Mouse (Mus musculus) testis, postnatal 10 days (tissue): ENCODE results near the gene Sdc3.

Source experiments
- DNase-seq: peaks from one replicate; pipeline ENCODE4 v3.0.0; 2021; ENCODE audit warnings: low spot score

The Sdc3 gene

GRCm38 (mm10) chr4:130828851-130829673 lies 36.7 kb downstream of the Sdc3 start:
- peak; percentile 82 for DNase-seq

GRCm38 (mm10) chr4:130834122-130834521 lies 41.8 kb downstream of the Sdc3 start:
- DNase-seq = no peak

DNA sequence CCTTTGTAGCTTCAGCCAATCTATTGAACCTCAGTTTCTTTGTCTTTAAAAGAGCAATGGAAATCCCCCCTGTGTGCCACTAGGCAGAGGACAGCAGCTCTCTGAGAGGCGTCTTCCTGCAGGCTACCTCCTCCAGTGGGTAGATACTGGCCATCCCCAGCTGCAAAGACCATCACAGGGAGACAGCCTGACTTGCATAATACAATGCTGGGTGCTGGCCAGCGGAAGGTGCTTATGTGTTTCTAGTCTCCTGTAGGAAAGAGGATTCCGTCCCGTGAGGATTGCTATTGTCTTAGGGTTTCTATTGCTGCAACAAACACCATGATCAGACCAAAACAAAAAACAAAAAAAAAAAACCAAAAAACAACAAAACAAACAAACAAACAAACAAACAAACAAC lies 43.2 kb downstream of the Sdc3 start:
- no peak for DNase-seq

DNA sequence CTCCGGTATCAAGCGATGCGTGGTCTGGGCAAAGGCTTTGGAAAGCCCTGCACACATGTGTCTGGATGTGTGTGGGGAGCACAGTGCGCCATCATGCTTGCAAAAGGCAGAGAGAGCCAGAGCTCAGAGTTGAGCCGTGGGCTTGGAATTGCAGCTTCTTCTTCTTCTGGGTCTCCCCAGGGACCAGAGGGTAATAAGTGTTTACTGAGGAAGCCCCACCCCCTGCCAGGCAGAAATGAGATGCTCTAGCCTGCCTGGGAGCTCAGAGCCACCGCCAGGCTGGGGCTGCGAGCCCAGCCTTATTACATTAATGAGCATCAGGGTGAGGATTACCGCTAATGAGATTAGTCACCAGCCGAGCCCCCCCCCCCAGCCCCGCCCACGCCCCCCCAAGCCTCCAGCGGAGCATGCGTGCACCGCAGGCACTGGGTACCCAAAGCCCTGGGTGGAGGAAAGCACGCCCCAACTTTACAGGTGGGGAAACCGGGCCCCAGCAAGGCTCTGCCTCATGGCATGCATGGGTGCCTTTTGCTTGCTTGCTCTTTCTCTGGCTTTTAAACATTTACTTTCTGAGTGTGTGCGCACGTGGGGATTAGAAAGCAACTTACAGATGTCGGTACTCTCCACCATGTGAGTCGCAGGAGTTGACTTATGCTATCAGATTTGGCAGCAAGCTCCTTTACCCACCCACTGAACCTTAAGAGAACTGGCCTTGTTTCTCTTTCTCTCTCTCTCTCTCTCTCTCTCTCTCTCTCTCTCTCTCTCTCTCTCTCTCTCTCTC lies 44.1 kb downstream of the Sdc3 start:
- no peak for DNase-seq

- no peak for DNase-seq
Measured at GRCm38 (mm10) chr4:130838585-130838984, 46.2 kb downstream of the Sdc3 start.

GRCm38 (mm10) chr4:130841107-130841840 lies 48.9 kb downstream of the Sdc3 start:
- peak; percentile 72 for DNase-seq

DNA sequence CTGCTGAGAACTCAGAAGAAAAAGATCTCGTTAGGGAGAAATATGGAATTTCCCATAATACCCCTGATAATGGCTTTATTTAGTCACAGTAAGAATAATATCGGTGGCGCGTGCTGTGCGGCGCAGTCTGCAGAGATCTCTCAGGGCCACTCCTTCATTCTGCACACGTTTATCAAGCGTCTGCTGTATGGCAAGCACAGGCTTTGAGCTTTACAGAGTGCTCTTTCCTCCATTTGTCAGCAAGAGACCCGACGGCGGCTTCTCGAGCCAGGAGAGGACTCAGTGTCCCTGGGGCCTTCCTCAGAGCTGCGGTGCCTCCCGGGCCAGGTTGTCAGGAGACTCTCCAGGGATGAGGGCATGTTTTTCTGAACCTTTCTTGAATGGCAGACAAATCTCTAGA lies 56.5 kb downstream of the Sdc3 start:
- no peak for DNase-seq

- no peak for DNase-seq
Measured at GRCm38 (mm10) chr4:130857661-130858060, 65.3 kb downstream of the Sdc3 start.

DNA sequence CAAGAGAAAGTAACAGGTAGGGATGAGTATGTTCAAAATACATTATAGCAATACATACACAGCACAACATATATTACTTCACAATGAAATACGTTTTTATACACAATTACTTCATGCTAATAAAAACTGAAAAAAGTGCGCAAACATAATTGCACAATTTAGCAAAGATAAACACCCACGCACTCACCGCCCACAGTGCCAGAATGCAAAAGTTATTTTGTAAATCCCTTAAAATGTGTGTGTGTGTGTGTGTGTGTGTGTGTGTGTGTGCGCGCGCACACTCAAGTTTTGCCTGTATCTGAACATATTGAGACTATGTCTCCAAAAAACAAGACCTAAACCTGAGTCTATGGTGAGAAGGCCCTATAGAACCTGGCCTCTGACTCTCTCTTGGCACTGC lies 66.5 kb downstream of the Sdc3 start:
- DNase-seq = no peak

- no peak for DNase-seq
Measured at GRCm38 (mm10) chr4:130859467-130859866, 67.1 kb downstream of the Sdc3 start.

DNA sequence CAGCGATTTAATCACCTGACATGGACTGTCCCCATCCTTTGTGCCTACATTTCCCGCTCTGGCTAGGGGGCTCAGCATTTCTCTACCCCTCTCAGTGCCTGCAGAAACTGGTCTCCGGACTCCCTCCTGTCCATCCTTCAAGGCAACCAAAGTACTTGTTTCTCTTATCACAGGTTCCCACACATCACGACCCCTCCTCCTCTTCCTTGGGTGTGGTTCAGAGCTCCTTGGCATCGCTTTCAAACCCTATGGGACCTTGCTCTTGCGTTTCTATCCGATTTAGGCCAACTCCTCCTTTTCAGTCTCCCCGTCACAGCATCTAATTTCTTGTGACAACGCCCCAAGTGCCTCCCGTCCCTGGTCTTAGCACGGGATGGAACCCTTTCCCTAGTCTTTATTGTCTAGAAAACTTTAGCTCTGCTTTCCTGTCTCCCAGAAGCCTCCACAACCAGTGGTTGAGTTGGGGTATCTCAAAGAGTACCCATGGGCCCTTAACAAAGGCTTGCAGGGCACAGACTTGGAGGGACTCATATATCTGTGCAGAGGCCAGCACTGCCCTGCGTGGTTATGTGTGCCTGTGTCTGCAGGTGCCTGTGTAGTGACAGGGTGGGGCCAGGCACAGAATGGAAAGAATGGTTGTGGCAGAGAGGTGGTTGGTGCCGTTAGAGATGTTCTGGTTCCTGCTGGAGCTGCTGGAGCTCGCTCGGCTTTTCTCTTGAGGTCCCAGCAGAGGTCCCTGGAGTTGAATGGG lies 68.7 kb downstream of the Sdc3 start:
- DNase-seq = no peak

DNA sequence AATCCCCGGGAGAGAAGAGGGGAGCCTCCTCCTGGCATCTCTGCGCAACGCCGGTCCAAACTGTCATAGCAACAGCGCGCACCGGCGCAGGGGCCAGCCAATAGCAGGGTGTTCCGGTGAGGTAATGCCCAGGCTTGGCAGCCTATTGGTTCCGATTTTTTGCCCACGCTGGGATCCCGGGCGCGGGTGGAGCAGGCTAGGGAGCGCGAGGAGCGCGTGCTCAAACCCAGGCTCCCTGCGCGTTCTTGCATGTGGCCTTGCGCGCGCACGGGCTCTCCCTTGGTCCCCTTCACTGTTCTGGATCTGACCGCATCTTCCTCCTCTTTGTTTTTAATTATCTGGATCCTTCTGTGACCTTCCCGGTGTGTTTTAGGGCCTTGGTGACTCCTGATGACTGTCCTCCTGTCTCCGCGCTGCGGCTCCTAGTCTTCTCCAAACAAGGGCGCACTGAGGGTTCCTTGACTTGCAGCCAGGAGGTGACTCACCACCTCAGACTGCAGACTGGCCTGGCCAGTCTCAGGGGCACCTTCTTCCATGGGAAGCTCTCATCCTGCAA lies 69.4 kb downstream of the Sdc3 start:
- DNase-seq = peak; percentile 76

DNA sequence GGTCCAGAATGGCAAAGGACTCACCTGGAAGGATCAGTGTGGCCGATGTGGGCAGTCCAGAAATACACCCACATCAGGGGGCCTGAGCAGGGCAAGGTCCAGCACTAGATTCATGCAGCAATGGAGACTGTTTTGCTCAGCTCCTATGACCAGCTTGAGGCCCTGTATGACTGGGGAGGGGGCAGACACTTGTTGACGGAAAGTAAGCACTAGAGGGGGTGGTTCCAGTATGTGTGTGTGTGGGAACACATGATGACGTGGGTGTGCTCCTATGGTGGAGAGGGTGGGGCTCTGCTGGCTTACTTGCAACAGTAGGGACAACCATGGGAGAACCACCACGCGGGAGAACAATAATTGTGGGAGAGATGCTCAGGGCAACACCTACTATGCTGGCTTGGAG lies 70.2 kb downstream of the Sdc3 start:
- no peak for DNase-seq

DNA sequence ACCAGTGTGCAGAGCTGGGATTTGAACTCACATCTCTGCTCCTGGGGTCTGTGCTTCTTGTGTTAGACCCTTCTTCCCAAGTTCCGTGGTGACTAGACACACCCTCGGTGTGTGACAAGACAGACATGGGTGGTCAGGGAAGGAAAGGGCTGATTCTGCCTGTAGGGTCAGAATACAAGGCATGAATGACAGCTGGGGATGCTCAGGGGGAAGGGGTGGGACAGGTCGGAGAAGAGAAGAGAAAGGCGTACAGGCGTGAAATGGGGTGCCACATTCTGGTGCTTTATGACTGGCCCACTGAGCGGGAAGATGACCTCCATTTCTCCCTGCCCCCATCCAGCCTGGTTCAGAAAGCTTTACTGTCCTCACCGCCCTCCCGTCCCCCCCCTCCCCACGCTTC lies 73.1 kb downstream of the Sdc3 start:
- DNase-seq = no peak

DNA sequence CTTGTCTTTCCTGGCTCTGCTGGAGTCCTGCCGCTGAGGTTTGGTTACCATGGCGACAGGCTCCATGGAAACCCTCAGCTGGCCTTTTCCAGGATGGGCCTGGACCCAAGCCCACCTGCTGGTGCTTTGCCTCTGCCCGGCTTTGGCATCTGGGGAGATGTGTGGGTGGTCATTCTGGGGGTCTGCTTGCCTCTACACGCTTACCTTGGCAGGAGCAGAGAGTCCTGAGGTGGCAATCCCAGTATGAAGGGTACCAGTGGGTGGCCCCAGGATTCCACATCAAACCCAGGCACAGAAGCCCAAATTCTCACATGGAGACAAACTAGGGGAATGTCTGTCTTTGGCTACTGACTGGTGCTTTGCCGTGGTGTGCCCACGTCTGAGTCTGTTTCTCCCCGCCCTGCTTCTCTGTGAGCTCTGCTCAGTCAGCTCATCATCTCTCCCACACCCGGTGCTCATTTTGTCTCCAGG lies 73.6 kb downstream of the Sdc3 start:
- no peak for DNase-seq

DNA sequence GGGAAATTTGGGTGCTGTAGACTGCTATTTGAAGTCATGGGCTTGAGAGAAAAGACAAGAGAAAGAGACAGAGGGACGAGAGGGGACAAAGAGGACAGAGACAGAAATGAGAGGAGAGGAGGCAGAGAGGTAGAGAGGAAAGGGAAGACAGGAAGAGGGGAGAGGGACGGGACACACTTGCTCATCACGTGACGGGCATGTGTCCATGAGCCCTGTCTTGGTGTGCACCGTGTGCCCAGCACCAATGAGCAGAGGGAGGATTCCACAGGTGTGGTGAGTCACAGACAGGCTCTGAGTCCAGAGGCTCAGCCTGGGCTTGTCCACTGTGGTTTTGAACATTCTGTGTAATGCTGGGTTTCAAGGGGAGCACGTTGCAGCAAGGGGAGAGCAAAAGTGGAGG lies 75.6 kb downstream of the Sdc3 start:
- no peak for DNase-seq

DNA sequence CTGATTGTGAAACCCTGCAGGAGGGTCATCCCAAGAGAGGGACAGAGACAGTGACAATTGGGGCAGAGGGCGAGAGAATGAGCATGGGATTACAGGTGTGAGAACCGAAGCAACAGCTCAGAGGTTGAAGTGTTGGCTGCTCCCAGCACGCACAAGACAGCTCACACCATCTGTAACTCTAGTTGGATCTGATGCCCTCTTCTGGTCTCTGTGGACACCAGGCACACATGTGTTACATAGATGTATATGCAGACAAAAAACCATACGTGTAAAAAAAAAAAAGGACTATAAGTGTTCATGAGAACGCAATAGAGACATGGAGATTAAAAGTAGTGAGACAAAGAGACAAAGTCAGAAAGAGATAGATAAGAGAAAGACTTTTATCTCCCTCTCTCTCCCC lies 76.5 kb downstream of the Sdc3 start:
- DNase-seq = no peak

GRCm38 (mm10) chr4:130872414-130872813 lies 80.1 kb downstream of the Sdc3 start:
- DNase-seq = no peak

GRCm38 (mm10) chr4:130873440-130873839 lies 81.1 kb downstream of the Sdc3 start:
- peak; percentile 74 for DNase-seq

DNA sequence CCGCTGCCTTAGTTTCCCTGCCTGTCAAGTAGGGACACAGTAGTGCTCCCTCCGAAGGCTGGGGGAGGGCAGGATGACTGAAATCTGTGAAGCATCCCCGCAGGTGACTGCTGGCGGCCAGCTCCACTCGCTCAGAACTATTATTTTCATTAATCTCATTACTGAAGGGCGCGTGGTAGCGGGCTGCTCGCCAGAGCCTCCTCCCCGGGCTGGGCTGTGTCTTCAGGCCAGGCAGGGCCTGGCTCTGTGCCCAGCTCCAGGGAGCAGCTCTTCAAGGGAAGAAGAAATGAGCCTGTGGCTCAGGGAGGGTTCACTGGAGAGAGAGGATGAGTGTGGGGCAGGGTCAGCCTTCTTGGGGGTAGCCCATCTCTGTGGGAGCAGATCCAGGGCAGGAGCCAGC lies 82.3 kb downstream of the Sdc3 start:
- peak; percentile 91 for DNase-seq
